ENCODE assay signal across 8 mouse cellular contexts in the genomic region with DNA sequence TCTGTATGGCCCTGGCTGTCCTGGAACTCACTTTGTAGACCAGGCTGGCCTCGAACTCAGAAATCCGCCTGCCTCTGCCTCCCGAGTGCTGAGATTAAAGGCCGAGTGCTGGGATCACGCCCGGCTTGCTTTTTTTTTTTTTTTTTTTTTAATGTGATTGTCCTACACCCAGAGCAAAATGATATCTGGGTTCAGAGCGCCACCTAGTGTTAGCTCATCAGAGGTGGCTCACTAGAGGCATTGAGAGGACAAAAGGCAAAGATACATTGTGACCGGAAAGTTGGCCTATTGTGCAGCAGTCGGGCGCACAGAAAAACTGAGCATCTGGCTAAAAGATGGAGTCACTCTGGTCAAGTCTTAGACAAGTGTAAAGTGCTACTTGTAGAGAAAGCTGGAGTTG. TPM values are rescaled to one million over a fixed set of nuclear protein-coding genes. Genes with fewer than 3 reads are reported as not detected.
DNase-seq lines count a peak whose midpoint lies in the region; ATAC-seq and TF ChIP-seq lines count a peak whose summit lies in the region.

No protein-coding gene starts in this region.

- TF ChIP-seq CTCF in brain, embryonic 14.5 days (IDR thresholded peaks at IDR 0.05; ENCODE audit: borderline replicate concordance, extremely low read depth, insufficient read depth, insufficient read length): peak; percentile 74; the same call in 1 of the 2 replicates
- TF ChIP-seq CTCF in layer of hippocampus, adult 2 months (conservative IDR thresholded peaks at IDR 0.05): peak; percentile 85
- TF ChIP-seq CTCF in lung, embryonic 14.5 days (IDR thresholded peaks at IDR 0.05; ENCODE audit: low read depth): peak; percentile 82

- H3K4me3 ChIP-seq in forebrain, embryonic 11.5 days (ENCODE audit: low read depth, low read length): no peak overlapping the region
- no peak overlapping the region for H3K4me3 ChIP-seq in layer of hippocampus, adult 2 months
- no peak overlapping the region for H3K4me3 ChIP-seq in lung, embryonic 14.5 days (ENCODE audit: low read depth, low read length)

- no peaks in the 10 kb centered on the region for H3K27me3 ChIP-seq in forebrain, embryonic 11.5 days (ENCODE audit: control insufficient read depth, insufficient read depth, low read length)
- no peaks in the 10 kb centered on the region for H3K27me3 ChIP-seq in lung, embryonic 14.5 days (ENCODE audit: insufficient read depth, low read length)

- no peak overlapping the region for H3K27ac ChIP-seq in forebrain, embryonic 11.5 days (ENCODE audit: low read depth, low read length)
- no peak overlapping the region for H3K27ac ChIP-seq in layer of hippocampus, adult 2 months
- H3K27ac ChIP-seq in lung, embryonic 14.5 days (ENCODE audit: low read depth): no peak overlapping the region

- no peak overlapping the region for H3K4me2 ChIP-seq in forebrain, embryonic 11.5 days (ENCODE audit: low read depth, low read length, severe bottlenecking)
- H3K4me2 ChIP-seq in lung, embryonic 14.5 days: no peak overlapping the region

- DNase-seq in ES-CJ7 (ENCODE audit: low read depth, low spot score): peak; percentile 93
- DNase-seq in brain, embryonic 14.5 days (ENCODE audit: low read depth): peak; percentile 87
- DNase-seq in forebrain, embryonic 11.5 days (ENCODE audit: low spot score): peak; percentile 84
- DNase-seq in heart, postnatal 36 days: peak; percentile 84 to 85
- peak; percentile 80 to 89 for DNase-seq in layer of hippocampus, adult 2 months (ENCODE audit: low spot score in 2 of 2)
- DNase-seq in lung, embryonic 14.5 days: peak; percentile 94
- peak; percentile 68 for DNase-seq in retina, adult 2 months (ENCODE audit: low read depth, low spot score)
- peak; percentile 65 to 90 for DNase-seq in thymus, postnatal 10 days (ENCODE audit: low spot score in 2 of 2)

- peaks cover 6% of the 10 kb centered on the region for H3K4me1 ChIP-seq in forebrain, embryonic 11.5 days (replicated peaks; ENCODE audit: control insufficient read depth, insufficient read depth, low read length)
- H3K4me1 ChIP-seq in lung, embryonic 14.5 days (ENCODE audit: insufficient read depth): peaks cover 2% of the 10 kb centered on the region; the same call in 1 of the 2 replicates

- intact Hi-C loops in heart, postnatal 36 days (cut with DNase I): loop anchor here (1.0 to 2.0 kb wide), 2 partner anchors 109 to 269 kb away; no protein-coding TSS in a partner anchor

- no peak for TF ChIP-seq POLR2A in brain, embryonic 14.5 days (IDR thresholded peaks at IDR 0.05; ENCODE audit: borderline replicate concordance, extremely low read depth, insufficient read depth, insufficient read length, poor library complexity, severe bottlenecking)

- 23% methylated on average over 10 of the region's 10 CpGs for WGBS in forebrain, embryonic 11.5 days
- 32% methylated on average over 10 of the region's 10 CpGs for WGBS in lung, embryonic 14.5 days

- H3K36me3 ChIP-seq in forebrain, embryonic 11.5 days (ENCODE audit: control insufficient read depth, insufficient read depth, low read length): no peaks in the 10 kb centered on the region; the same call in 1 of the 2 replicates
- H3K36me3 ChIP-seq in lung, embryonic 14.5 days (ENCODE audit: insufficient read depth): peaks cover 16% of the 10 kb centered on the region

- peak; percentile 65 for ATAC-seq in forebrain, embryonic 11.5 days (replicated peaks; ENCODE audit: low FRiP score)
- ATAC-seq in lung, embryonic 14.5 days (ENCODE audit: insufficient read depth): peak; percentile 29; the same call in 1 of the 2 replicates

- no peaks in the 10 kb centered on the region for H3K9me3 ChIP-seq in forebrain, embryonic 11.5 days (ENCODE audit: control insufficient read depth, low read length)
- H3K9me3 ChIP-seq in lung, embryonic 14.5 days (ENCODE audit: low read depth, low read length): no peaks in the 10 kb centered on the region

- H3K9ac ChIP-seq in forebrain, embryonic 11.5 days (ENCODE audit: low read length): no peak overlapping the region
- H3K9ac ChIP-seq in lung, embryonic 14.5 days: no peak overlapping the region

RNA-seq across cellular contexts. Expression of a gene that starts 6.6 kb away (rescaled TPM):
- polyA plus RNA-seq in brain, embryonic 14.5 days (2012; rRNA removed): 1,693 and 2,722 TPM in 2 replicates
- 2,277 and 2,481 TPM in 2 replicates for polyA plus RNA-seq in forebrain, embryonic 11.5 days (2014; fragmentation: Nextera tagmentation; extraction: Ambion mirVana)
- total RNA-seq in heart, postnatal 36 days (2021): 100 to 1,000 TPM; 196 to 202 TPM
- 100 to 1,000 TPM; 439 to 454 TPM for total RNA-seq in layer of hippocampus, adult 2 months (2021)
- 2,116 and 2,356 TPM in 2 replicates for polyA plus RNA-seq in lung, embryonic 14.5 days (2014; fragmentation: Nextera tagmentation; extraction: Ambion mirVana)

RNA-seq across cellular contexts. Expression of a gene that starts 16.2 kb away (rescaled TPM):
- polyA plus RNA-seq in brain, embryonic 14.5 days (2012; rRNA removed): 7.7 and 9.2 TPM in 2 replicates
- 6.9 and 8.8 TPM in 2 replicates for polyA plus RNA-seq in forebrain, embryonic 11.5 days (2014; fragmentation: Nextera tagmentation; extraction: Ambion mirVana)
- total RNA-seq in heart, postnatal 36 days (2021): 10 to 100 TPM; 13.2 to 13.5 TPM
- total RNA-seq in layer of hippocampus, adult 2 months (2021): 1 to 10 TPM; 4.7 TPM
- 28.0 and 29.8 TPM in 2 replicates for polyA plus RNA-seq in lung, embryonic 14.5 days (2014; fragmentation: Nextera tagmentation; extraction: Ambion mirVana)

RNA-seq across cellular contexts. Expression of a gene that starts 31.1 kb away (rescaled TPM):
- not detected in 2 replicates for polyA plus RNA-seq in brain, embryonic 14.5 days (2012; rRNA removed)
- not detected in 2 replicates for polyA plus RNA-seq in forebrain, embryonic 11.5 days (2014; fragmentation: Nextera tagmentation; extraction: Ambion mirVana)
- total RNA-seq in heart, postnatal 36 days (2021): not detected
- total RNA-seq in layer of hippocampus, adult 2 months (2021): not detected
- not detected in 2 replicates for polyA plus RNA-seq in lung, embryonic 14.5 days (2014; fragmentation: Nextera tagmentation; extraction: Ambion mirVana)

RNA-seq across cellular contexts. Expression of a gene that starts 39.8 kb away (rescaled TPM):
- polyA plus RNA-seq in brain, embryonic 14.5 days (2012; rRNA removed): 1.7 and 5.7 TPM in 2 replicates
- polyA plus RNA-seq in forebrain, embryonic 11.5 days (2014; fragmentation: Nextera tagmentation; extraction: Ambion mirVana): 2.3 and 3.4 TPM in 2 replicates
- total RNA-seq in heart, postnatal 36 days (2021): under 1 TPM; 0.61 to 0.68 TPM
- 1 to 10 TPM; 3.2 to 5.0 TPM for total RNA-seq in layer of hippocampus, adult 2 months (2021)
- polyA plus RNA-seq in lung, embryonic 14.5 days (2014; fragmentation: Nextera tagmentation; extraction: Ambion mirVana): 1.9 and 2.0 TPM in 2 replicates

RNA-seq across cellular contexts. Expression of a gene that starts 55.1 kb away (rescaled TPM):
- polyA plus RNA-seq in brain, embryonic 14.5 days (2012; rRNA removed): 11.5 and 13.4 TPM in 2 replicates
- 4.6 and 5.2 TPM in 2 replicates for polyA plus RNA-seq in forebrain, embryonic 11.5 days (2014; fragmentation: Nextera tagmentation; extraction: Ambion mirVana)
- total RNA-seq in heart, postnatal 36 days (2021): 10 to 100 TPM; 14.5 to 20.3 TPM
- total RNA-seq in layer of hippocampus, adult 2 months (2021): 1 to 10 TPM; 6.7 to 7.2 TPM
- 23.5 and 24.8 TPM in 2 replicates for polyA plus RNA-seq in lung, embryonic 14.5 days (2014; fragmentation: Nextera tagmentation; extraction: Ambion mirVana)
